Mouse (Mus musculus) c-Kit-positive CD71-positive TER-119-positive erythroid progenitor cells, embryonic 14.5 days (primary cell): ENCODE data around the gene Olfr943.

ENCODE experiments used
- DNase-seq: peaks from one replicate; pipeline ENCODE4 v3.0.0-alpha.2; 2013; ENCODE audit warnings: low spot score

Gene Olfr943

DNA sequence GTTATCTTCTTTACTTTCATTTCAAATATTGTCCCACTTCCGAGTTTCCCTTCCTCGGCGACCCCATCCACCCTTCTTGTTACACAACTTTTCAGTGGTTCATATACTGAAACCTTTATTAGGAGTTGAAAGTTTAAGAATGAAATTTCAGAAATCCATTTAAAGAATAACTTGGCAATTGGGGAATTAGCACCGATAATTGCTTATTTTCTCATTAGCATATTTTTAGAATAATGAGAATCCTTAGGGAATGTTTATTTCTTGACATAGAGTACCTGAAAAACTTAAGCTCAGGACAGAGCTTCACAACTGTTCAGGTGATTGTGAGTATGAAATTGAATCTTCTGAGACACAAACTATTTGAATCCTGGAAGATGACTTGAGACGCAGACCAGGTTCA is at the start of gene Olfr943:
Gene Olfr943, plus strand, starts transcription at position 301 of the 400 bp plus-strand sequence.
- no peak for DNase-seq

DNA sequence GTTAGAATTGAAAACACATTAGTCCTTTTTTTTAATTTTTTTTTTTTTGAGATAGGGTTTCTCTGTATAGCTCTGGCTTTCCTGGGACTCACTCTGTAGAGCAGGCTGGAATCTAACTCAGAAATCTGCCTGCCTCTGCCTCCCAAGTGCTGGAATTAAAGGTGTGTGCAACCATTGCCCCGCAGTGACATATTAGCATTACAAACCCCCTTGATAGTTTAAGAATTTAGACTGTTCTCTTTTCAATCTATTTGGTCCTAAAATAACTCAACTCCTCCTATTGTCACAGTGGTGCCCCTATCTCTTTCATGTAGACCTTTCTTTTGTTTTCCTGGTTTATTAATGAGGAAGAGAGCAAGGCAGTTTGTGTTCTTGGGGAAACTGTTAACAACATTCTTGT is 38.8 kb upstream of the Olfr943 start:
- no peak for DNase-seq

DNA sequence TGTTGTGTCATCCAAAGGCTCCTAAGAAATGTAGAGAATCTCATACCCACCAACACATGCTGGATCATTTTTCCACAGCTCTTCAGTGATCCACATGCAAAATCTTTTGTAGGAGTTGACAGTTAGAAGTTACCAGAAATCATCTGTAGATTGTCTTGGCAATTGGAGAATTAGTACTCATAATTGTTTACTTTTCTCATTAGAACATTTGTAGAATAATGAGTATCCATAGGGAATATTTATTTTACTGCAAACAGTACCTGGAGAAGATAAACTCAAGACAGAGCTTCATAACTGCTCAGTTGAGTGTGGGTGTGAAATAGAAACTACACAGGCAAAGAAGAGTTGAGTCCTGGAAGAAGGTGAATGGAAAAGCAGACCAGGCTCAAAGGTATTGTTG is 38.3 kb upstream of the Olfr943 start, which contains the start of gene Olfr27:
Gene Olfr27, plus strand, starts transcription at position 301 of the 400 bp plus-strand sequence.
- DNase-seq: no peak

DNA sequence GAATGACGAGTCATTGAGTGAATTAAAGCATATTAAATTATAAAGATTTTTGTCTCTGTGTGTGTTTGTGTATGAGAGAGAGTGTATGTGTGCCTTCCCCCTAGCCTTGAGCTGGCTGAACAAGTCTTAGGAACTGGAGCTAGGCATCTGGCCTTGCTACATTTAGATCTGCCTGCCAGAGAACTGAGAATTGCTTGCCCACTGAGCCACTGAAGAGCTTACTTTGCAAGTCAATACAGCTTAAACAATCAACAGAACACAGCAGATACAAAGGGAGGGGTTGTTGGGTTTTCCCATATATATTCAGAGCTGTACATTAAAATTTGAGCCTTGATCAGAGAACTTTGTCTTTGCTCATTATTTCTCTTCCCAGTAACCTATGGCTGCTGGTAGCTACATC is 13.7 kb upstream of the Olfr943 start:
- DNase-seq: no peak

DNA sequence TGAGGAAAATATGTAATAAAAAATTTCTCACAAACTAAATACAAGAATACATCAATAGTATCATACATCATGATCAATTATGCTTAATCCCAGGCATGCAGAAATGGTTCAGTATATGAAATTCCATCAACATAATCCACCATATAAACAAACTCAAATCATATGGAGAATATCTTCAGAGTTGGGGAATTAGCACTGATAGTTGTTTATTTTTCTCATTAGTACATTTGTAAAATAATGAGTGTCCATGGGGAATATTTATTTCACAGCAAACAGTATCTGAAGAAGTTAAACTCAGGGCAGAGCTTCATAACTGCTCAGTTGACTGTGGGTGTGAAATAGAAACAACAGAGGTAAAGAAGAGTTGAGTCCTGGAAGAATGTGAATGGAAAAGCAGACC is 35.5 kb downstream of the Olfr943 start, which contains the start of gene Olfr944:
Gene Olfr944, plus strand, starts transcription at position 301 of the 400 bp plus-strand sequence.
- DNase-seq: no peak
